In the genomic region with DNA sequence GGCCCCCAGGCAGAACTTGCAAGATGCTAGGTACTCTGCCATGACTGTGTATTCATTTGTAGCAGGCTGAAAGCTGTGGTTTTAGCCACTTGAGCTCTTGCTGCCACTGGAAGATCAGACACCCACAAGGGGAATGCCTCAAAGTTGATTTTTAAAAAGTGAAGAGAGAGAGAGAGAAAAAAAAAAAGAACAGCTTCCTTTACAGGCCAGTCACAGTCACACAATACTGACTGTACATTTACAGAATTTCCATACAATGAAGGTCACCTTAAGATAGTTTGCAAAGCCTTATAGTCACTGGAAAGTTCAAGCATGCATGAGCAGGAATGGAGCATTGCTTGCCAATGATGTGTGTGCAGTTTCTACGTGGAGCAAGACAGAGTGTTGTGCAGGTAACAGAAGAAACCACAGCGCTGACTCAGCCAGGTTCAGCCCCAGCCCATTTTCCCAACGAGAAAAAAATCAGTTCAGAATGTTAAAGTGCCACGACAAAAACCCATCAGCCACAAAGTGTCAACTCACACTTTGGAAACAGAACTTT, we compare ENCODE assay signal across 18 mouse cellular contexts.
"Had no signal": no experiment of that assay in that cellular context is flagged by ENCODE, and none has a peak within 500 bp of the region (broad histone marks: within the 10 kb centered on the region; RNA-seq: fewer than 3 reads in every experiment).

No protein-coding gene starts in this region.

- H3K27ac ChIP-seq: liver, embryonic 13.5 days; macrophage; neural tube, embryonic 12.5 days; neural tube, embryonic 15.5 days; stomach, postnatal 0 days had no signal

- H3K4me3 ChIP-seq: liver, embryonic 13.5 days; megakaryocyte, embryonic 14.5 days; neural tube, embryonic 12.5 days; neural tube, embryonic 15.5 days had no signal

- DNase-seq: kidney, adult 9 months; kidney, postnatal 14 days; kidney, postnatal 4 days; liver, embryonic 13.5 days; lung, adult 2 months; midbrain, embryonic 14.5 days; right cerebral cortex, adult 18-20 months; right cerebral cortex, postnatal 14 days; right cerebral cortex, postnatal 4 days; thymus, adult 2 months; thymus, postnatal 14 days; thymus, postnatal 4 days had no signal

- H3K4me1 ChIP-seq: liver, embryonic 13.5 days; megakaryocyte, embryonic 14.5 days; neural tube, embryonic 12.5 days; neural tube, embryonic 15.5 days had no signal

- H3K4me2 ChIP-seq: liver, embryonic 13.5 days; midbrain, embryonic 11.5 days; neural tube, embryonic 12.5 days; neural tube, embryonic 15.5 days had no signal

- H3K9me3 ChIP-seq: liver, embryonic 13.5 days; neural tube, embryonic 12.5 days; neural tube, embryonic 15.5 days had no signal

- H3K27me3 ChIP-seq: liver, embryonic 13.5 days; neural tube, embryonic 12.5 days; neural tube, embryonic 15.5 days had no signal

- H3K36me3 ChIP-seq: liver, embryonic 13.5 days; neural tube, embryonic 12.5 days; neural tube, embryonic 15.5 days had no signal

- H3K9ac ChIP-seq: liver, embryonic 13.5 days; neural tube, embryonic 12.5 days; neural tube, embryonic 15.5 days had no signal
